Mouse (Mus musculus): ENCODE results near the gene Klhdc4.

DNA sequence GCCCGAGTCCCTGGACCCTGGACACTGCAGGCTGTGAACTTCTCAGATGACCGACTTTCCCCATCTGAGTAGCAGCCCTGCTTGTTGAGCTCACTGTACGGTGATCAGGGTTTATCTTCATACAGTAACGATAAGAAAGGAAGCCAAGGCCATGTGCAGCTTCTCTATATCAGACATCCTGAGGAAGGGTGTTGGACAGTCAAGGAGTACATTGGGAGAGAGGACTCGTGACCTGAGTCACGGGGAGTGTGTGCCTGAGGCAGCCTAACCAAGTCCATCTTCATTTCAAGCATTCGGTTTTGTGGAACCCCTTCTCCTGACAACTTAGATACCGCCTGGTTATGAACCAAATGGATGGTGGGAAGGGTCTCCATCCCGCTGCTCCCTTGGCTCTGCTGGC, 46.1 kb upstream of the Klhdc4 start:
- TF ChIP-seq CTCF (IDR thresholded peaks at IDR 0.05; ENCODE audit: low read depth) = no peak
- no peak for TF ChIP-seq EP300 (IDR thresholded peaks at IDR 0.05; ENCODE audit: low read depth)

All from liver, embryonic 14.5 days (tissue).